Mouse (Mus musculus): Measurements from ENCODE around the gene Olfr49. TPM values are rescaled to one million over a fixed set of nuclear protein-coding genes. Genes with fewer than 3 reads are reported as not detected.
A peak's percentile ranks its signal among the peaks of the same experiment; 100 is the strongest.
"Not testable (repeated sequence)": the region's sequence is repeated elsewhere in the genome, so short reads cannot be mapped to it uniquely, and the experiment has no call there.

Olfr49 gene
- polyA plus RNA-seq, 1 experiment = not detected

DNA sequence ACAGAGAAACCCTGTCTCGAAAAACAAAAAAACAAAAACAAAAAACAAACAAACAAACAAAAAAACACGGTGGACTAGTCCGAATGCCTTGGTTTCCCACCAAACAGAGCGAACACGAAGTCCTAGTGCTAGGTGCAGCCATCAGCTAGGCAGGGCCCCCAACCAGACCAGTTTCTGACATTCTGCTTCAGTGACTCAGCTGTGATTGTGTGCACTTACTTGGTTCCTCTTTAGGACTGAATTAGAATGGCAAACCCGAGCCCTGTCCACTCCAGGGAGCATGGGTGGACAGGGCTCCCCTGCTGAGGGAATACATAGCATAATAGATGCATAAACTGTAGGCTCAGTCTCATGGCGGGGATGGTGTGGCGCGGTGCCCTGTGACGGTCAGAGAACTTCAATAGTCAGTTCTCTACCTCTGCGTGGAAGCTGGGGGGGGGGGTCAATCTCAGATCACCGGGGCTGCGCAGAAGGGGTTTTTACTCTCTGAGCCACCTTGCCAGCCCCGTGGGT, 54.0 kb downstream of the Olfr49 start:
- Histone ChIP-seq H3K4me1 (replicated peaks; ENCODE audit: control insufficient read depth, insufficient read depth, low read length) (peaks cover 78% of the 10 kb centered on the region), H3K4me3 (ENCODE audit: control insufficient read depth, insufficient read depth, low read length) (peak overlapping the region; percentile 48), H3K27me3 (ENCODE audit: control insufficient read depth, insufficient read depth, low read length) (no peaks in the 10 kb centered on the region), H3K36me3 (ENCODE audit: control insufficient read depth, insufficient read depth, low read length) (0 out of 2 replicates have a peak, but pooled peaks cover 4% of the 10 kb centered on the region), H3K27ac (ENCODE audit: control insufficient read depth, insufficient read depth, low read length) (peak overlapping the region; percentile 85)
- DNase-seq = no peak
- TF ChIP-seq CTCF (IDR thresholded peaks at IDR 0.05; ENCODE audit: borderline replicate concordance, control insufficient read depth, extremely low read depth, insufficient read depth, low read length, poor library complexity) = no peak
- TF ChIP-seq POLR2A (IDR thresholded peaks at IDR 0.05; ENCODE audit: control insufficient read depth, extremely low read depth, insufficient read depth, low read length, poor library complexity) = no peak
- WGBS = 65% methylated on average over 14 of the region's 14 CpGs

DNA sequence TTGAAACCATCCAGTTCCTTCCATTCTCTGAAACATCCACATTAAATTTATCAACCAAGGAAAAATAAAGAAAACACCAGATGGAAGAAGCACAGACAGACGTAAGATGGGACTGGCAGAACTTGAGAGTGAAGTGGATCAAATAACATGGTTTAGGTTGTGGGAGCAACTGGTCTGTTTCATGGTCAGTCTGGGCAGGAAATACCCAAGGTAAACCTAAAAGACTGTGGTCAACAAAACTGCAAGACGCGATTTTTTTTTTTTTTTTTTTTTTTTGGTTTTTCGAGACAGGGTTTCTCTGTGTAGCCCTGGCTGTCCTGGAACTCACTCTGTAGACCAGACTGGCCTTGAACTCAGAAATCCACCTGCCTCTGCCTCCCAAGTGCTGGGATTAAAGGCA, 54.9 kb downstream of the Olfr49 start:
- peaks cover 78% of the 10 kb centered on the region for H3K4me1 ChIP-seq (replicated peaks; ENCODE audit: control insufficient read depth, insufficient read depth, low read length)

DNA sequence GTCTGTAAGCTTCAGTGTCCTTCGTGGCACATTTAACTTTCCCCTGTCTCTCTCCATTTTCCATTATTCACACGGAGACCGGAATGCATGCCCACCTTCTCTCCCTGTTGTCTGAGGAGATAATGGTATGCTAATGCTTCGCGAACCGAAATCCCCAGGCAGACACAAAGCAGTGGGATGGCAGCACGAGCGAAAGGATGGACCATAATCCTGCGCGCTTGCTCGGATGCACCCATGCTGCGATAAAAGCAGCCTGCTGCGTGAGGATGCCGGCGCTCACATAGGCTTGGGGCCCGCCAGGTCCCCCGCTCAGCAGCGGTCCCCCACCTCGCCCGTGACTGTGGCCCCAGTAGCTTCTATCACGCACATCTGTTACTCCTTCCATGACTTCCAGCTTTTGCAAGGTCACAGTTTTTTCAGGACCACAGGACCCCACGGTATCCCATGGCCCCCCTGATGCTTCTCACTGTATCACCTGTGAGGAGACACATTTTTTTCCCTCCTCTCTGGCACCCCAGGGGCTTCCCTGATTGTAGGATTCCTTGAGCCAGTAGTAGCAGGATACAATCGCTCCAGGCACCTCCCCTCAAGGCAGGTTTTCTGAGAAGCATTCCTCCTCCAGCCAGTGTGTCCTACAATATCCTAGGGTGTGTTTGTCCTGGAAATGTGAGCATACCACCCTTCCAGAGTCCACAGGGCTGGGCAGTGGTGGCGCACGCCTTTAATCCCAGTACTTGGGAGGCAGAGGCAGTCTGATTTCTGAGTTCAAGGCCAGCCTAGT, 55.6 kb downstream of the Olfr49 start:
- peak; percentile 54 for DNase-seq

More for the DNA sequence above, 54.9 kb downstream of the Olfr49 start:
- H3K4me3 ChIP-seq (ENCODE audit: control insufficient read depth, insufficient read depth, low read length); DNase-seq; H3K27me3 ChIP-seq (ENCODE audit: control insufficient read depth, insufficient read depth, low read length); H3K36me3 ChIP-seq (ENCODE audit: control insufficient read depth, insufficient read depth, low read length): not testable (repeated sequence)
- H3K27ac ChIP-seq (ENCODE audit: control insufficient read depth, insufficient read depth, low read length) = peak overlapping the region; percentile 85
- 73% methylated on average over 3 of the region's 4 CpGs for WGBS

DNA sequence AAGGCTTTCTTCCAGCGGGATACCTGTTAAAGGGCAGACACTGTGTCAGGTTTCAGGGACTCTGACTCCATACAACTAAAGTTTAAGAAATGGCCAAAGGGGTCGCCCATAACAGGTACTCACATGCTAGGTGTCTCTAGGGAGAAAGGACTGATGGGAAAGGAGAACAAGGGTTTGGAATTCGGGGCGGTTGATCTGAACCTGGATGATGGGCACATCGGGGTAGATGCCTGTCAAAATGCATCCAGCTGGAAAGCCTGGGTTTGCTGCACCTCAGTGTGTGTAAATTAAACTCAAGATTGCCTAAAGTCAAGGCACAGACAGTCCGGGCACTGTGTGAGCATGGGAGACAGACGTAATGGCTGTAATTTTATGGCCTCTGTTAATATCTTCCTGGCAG, 56.2 kb downstream of the Olfr49 start:
- DNase-seq = no peak
- Histone ChIP-seq H3K4me3 (ENCODE audit: control insufficient read depth, insufficient read depth, low read length) (no peak overlapping the region), H3K27me3 (ENCODE audit: control insufficient read depth, insufficient read depth, low read length) (no peaks in the 10 kb centered on the region), H3K27ac (ENCODE audit: control insufficient read depth, insufficient read depth, low read length) (peak overlapping the region; percentile 97), H3K36me3 (ENCODE audit: control insufficient read depth, insufficient read depth, low read length) (peaks cover 15% of the 10 kb centered on the region), H3K4me1 (replicated peaks; ENCODE audit: control insufficient read depth, insufficient read depth, low read length) (peaks cover 75% of the 10 kb centered on the region)
- no peak for TF ChIP-seq CTCF (IDR thresholded peaks at IDR 0.05; ENCODE audit: borderline replicate concordance, control insufficient read depth, extremely low read depth, insufficient read depth, low read length, poor library complexity)
- no peak for TF ChIP-seq POLR2A (IDR thresholded peaks at IDR 0.05; ENCODE audit: control insufficient read depth, extremely low read depth, insufficient read depth, low read length, poor library complexity)
- WGBS = 66% methylated on average over 7 of the region's 7 CpGs

More for the DNA sequence above, 55.6 kb downstream of the Olfr49 start:
- Histone ChIP-seq H3K4me3 (ENCODE audit: control insufficient read depth, insufficient read depth, low read length) (no peak overlapping the region), H3K36me3 (ENCODE audit: control insufficient read depth, insufficient read depth, low read length) (peaks cover 9% of the 10 kb centered on the region), H3K27me3 (ENCODE audit: control insufficient read depth, insufficient read depth, low read length) (no peaks in the 10 kb centered on the region), H3K4me1 (replicated peaks; ENCODE audit: control insufficient read depth, insufficient read depth, low read length) (peaks cover 78% of the 10 kb centered on the region), H3K27ac (ENCODE audit: control insufficient read depth, insufficient read depth, low read length) (peak overlapping the region; percentile 97)
- 88% methylated on average over 25 of the region's 25 CpGs for WGBS
- TF ChIP-seq CTCF (IDR thresholded peaks at IDR 0.05; ENCODE audit: borderline replicate concordance, control insufficient read depth, extremely low read depth, insufficient read depth, low read length, poor library complexity) = no peak
- TF ChIP-seq POLR2A (IDR thresholded peaks at IDR 0.05; ENCODE audit: control insufficient read depth, extremely low read depth, insufficient read depth, low read length, poor library complexity) = no peak

Other genes starting within 250 kb of the Olfr49 start
- gene Dad1, start 30.8 kb downstream of the Olfr49 start, polyA plus RNA-seq (2012; rRNA removed) = 513 and 641 TPM in 2 replicates
- 21.5 and 23.6 TPM in 2 replicates for gene Abhd4, start 30.8 kb downstream of the Olfr49 start, polyA plus RNA-seq (2012; rRNA removed)
- 177 and 188 TPM in 2 replicates for gene Oxa1l, start 75.9 kb upstream of the Olfr49 start, polyA plus RNA-seq (2012; rRNA removed)
- 24.2 and 29.3 TPM in 2 replicates for gene Slc7a7, start 132.8 kb upstream of the Olfr49 start, polyA plus RNA-seq (2012; rRNA removed)
- 211 and 214 TPM in 2 replicates for gene Mrpl52, start 142.0 kb upstream of the Olfr49 start, polyA plus RNA-seq (2012; rRNA removed)
- gene Mmp14, start 146.7 kb upstream of the Olfr49 start, polyA plus RNA-seq (2012; rRNA removed) = 76.5 and 89.3 TPM in 2 replicates
- gene Lrp10, start 179.2 kb upstream of the Olfr49 start, polyA plus RNA-seq (2012; rRNA removed) = 308 and 317 TPM in 2 replicates
- 0.82 and 1.00 TPM in 2 replicates for gene Rem2, start 191.2 kb upstream of the Olfr49 start, polyA plus RNA-seq (2012; rRNA removed)
- 48.9 and 50.5 TPM in 2 replicates for gene Prmt5, start 232.6 kb upstream of the Olfr49 start, polyA plus RNA-seq (2012; rRNA removed)

Measured in thymus, adult 2 months (tissue).